Mouse (Mus musculus) E14TG2a.4 (cell line): ENCODE measurements around the gene Zfyve21.
A peak's percentile ranks its signal among the peaks of the same experiment; 100 is the strongest.

ENCODE experiments used
- CTCF ChIP-seq: conservative IDR thresholded peaks from 2 replicates; pipeline ENCODE4 v1.5.1; 2014; ENCODE audit warnings: low read length
- NANOG ChIP-seq: IDR thresholded peaks from 2 replicates; pipeline ENCODE4 v1.6.1; 2014; ENCODE audit warnings: borderline replicate concordance, low read length, mixed read lengths

GRCm38 (mm10) chr12:111779544-111779943, 34.4 kb upstream of the Zfyve21 start:
- peak; percentile 51 for TF ChIP-seq CTCF
- TF ChIP-seq NANOG, result no peak
